In the genomic region with DNA sequence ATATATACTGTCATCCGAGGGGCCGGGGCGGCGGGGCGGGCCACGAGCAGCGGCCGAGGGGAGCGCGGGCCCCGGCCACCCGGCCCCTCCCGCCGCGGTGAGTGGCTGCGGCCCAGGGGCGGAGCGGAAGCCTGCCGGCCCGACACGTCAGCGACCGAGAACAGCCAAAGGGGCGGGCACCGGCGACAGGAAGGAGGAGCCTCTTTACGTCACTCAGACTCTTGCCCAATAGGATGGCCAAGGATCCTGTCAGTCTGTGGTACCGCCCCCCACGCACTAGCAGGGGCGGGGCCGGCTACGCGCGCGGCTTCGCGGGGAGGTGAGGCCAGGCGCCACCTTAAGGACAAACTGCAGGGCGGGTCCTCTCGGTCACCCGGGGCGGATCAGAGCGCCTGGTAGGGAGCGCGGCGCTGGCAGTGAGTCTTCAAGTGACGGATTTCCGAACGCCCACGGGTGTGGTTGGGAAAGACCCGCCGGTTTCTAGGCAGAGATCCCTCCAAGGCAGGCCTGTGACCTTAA, we compare ENCODE assay signal across 7 mouse cellular contexts. TPM values are rescaled to one million over a fixed set of nuclear protein-coding genes. Genes with fewer than 3 reads are reported as not detected.
DNase-seq lines count a peak whose midpoint lies in the region; ATAC-seq lines count a peak whose summit lies in the region.

Uap1 (minus strand) TSS at position 144 of the 519 bp plus-strand sequence.

- DNase-seq in adrenal gland, postnatal 14 days = peak; percentile 99
- DNase-seq in embryonic facial prominence, embryonic 11.5 days (ENCODE audit: low spot score) = peak; percentile 98
- DNase-seq in kidney, adult 11 months = peak; percentile 99
- peak; percentile 97 for DNase-seq in limb, embryonic 10.5 days (ENCODE audit: low spot score)
- peak; percentile 100 for DNase-seq in spleen, adult 12 weeks (ENCODE audit: low spot score)

- H3K4me1 ChIP-seq in embryonic facial prominence, embryonic 11.5 days (ENCODE audit: control insufficient read depth, insufficient read depth, low read length) = no peaks in the 10 kb centered on the region
- H3K4me1 ChIP-seq in limb, embryonic 10.5 days = peaks cover 19% of the 10 kb centered on the region
- peaks cover 21% of the 10 kb centered on the region for H3K4me1 ChIP-seq in midbrain, embryonic 13.5 days (replicated peaks)

- WGBS in embryonic facial prominence, embryonic 11.5 days = 0% methylated on average over 52 of the region's 52 CpGs
- under 1% methylated on average over 52 of the region's 52 CpGs for WGBS in limb, embryonic 10.5 days
- under 1% methylated on average over 52 of the region's 52 CpGs for WGBS in midbrain, embryonic 13.5 days

- H3K9me3 ChIP-seq in embryonic facial prominence, embryonic 11.5 days (replicated peaks; ENCODE audit: control insufficient read depth, low read length) = no peaks in the 10 kb centered on the region
- H3K9me3 ChIP-seq in limb, embryonic 10.5 days (replicated peaks) = no peaks in the 10 kb centered on the region
- H3K9me3 ChIP-seq in midbrain, embryonic 13.5 days = no peaks in the 10 kb centered on the region

- no peaks in the 10 kb centered on the region for H3K27me3 ChIP-seq in embryonic facial prominence, embryonic 11.5 days (ENCODE audit: control insufficient read depth, insufficient read depth, low read length)
- no peaks in the 10 kb centered on the region for H3K27me3 ChIP-seq in limb, embryonic 10.5 days (ENCODE audit: low read depth, poor library complexity, severe bottlenecking)
- no peaks in the 10 kb centered on the region for H3K27me3 ChIP-seq in midbrain, embryonic 13.5 days

- H3K9ac ChIP-seq in embryonic facial prominence, embryonic 11.5 days (replicated peaks; ENCODE audit: low read length) = peak within 1 kb of the TSS; percentile 79
- peak within 1 kb of the TSS; percentile 83 for H3K9ac ChIP-seq in midbrain, embryonic 13.5 days (replicated peaks)

- peak within 1 kb of the TSS; percentile 70 for H3K4me2 ChIP-seq in embryonic facial prominence, embryonic 11.5 days (ENCODE audit: low read depth, low read length)
- peak within 1 kb of the TSS; percentile 69 for H3K4me2 ChIP-seq in midbrain, embryonic 13.5 days (replicated peaks)

- H3K27ac ChIP-seq in embryonic facial prominence, embryonic 11.5 days (replicated peaks; ENCODE audit: low read depth, low read length) = peak within 1 kb of the TSS; percentile 65
- H3K27ac ChIP-seq in limb, embryonic 10.5 days = peak within 1 kb of the TSS; percentile 92
- peak within 1 kb of the TSS; percentile 94 for H3K27ac ChIP-seq in midbrain, embryonic 13.5 days

- ATAC-seq in embryonic facial prominence, embryonic 11.5 days (replicated peaks; ENCODE audit: insufficient number of reproducible peaks, low FRiP score, low TSS enrichment, low read depth) = peak; percentile 98
- ATAC-seq in granulocyte monocyte progenitor cell, adult 5-6 weeks (replicated peaks; ENCODE audit: poor library complexity, severe bottlenecking) = peak; percentile 85
- ATAC-seq in midbrain, embryonic 13.5 days = peak; percentile 98

- peak within 1 kb of the TSS; percentile 86 for H3K4me3 ChIP-seq in embryonic facial prominence, embryonic 11.5 days (ENCODE audit: low read depth, low read length)
- peak within 1 kb of the TSS; percentile 84 for H3K4me3 ChIP-seq in limb, embryonic 10.5 days
- H3K4me3 ChIP-seq in midbrain, embryonic 13.5 days (replicated peaks) = peak within 1 kb of the TSS; percentile 73

- H3K36me3 ChIP-seq in embryonic facial prominence, embryonic 11.5 days (replicated peaks; ENCODE audit: control insufficient read depth, insufficient read depth, low read depth, low read length) = no peaks in the 10 kb centered on the region
- no peaks in the 10 kb centered on the region for H3K36me3 ChIP-seq in limb, embryonic 10.5 days
- no peaks in the 10 kb centered on the region for H3K36me3 ChIP-seq in midbrain, embryonic 13.5 days

RNA-seq across cellular contexts. Expression of gene Uap1, which starts in this region (rescaled TPM):
- 53.9 and 67.1 TPM in 2 replicates for total RNA-seq in adrenal gland, postnatal 14 days (2021)
- 66.3 and 71.4 TPM in 2 replicates for polyA plus RNA-seq in embryonic facial prominence, embryonic 11.5 days (2014; fragmentation: Nextera tagmentation; extraction: Ambion mirVana)
- total RNA-seq in granulocyte monocyte progenitor cell, adult 5-6 weeks (2014; fragmentation: Nextera tagmentation) = 48.9 and 49.5 TPM in 2 replicates
- total RNA-seq in granulocyte monocyte progenitor cell, adult 5-6 weeks (2017) = 74.7 and 144 TPM in 2 replicates
- polyA plus RNA-seq in limb, embryonic 10.5 days (2016; fragmentation: Nextera tagmentation; extraction: Ambion mirVana) = 54.0 and 57.7 TPM in 2 replicates
- polyA plus RNA-seq in midbrain, embryonic 13.5 days (2015; fragmentation: Nextera tagmentation; extraction: Ambion mirVana) = 57.9 and 59.3 TPM in 2 replicates

Comparison
In these comparisons a context has a peak if more than half of its experiments do, and no peak if none do; other contexts are left out.
1. Peak in every context shown above with its lines: DNase-seq, ATAC-seq, H3K4me3 ChIP-seq and H3K27ac ChIP-seq.